Mouse (Mus musculus): ENCODE measurements around the gene Gm31371. TPM values are rescaled to one million over a fixed set of nuclear protein-coding genes. Genes with fewer than 3 reads are reported as not detected.
A peak's percentile ranks its signal among the peaks of the same experiment; 100 is the strongest.
"Not testable (repeated sequence)": the region's sequence is repeated elsewhere in the genome, so short reads cannot be mapped to it uniquely, and the experiment has no call there.

Gene Gm31371
- total RNA-seq (2022): under 1 TPM in 3 of 4 experiments, not detected in 1; 0.30 to 0.46 (median 0.44) TPM

- DNase-seq (ENCODE audit: low spot score in 2 of 2): not testable (repeated sequence)
Measured at GRCm38 (mm10) chr8:19903092-19903491, at the start of gene Gm31371. Gene Gm31371 (plus strand): TSS chr8:19903392.

GRCm38 (mm10) chr8:19906425-19907055 lies 3.3 kb downstream of the Gm31371 start:
- not testable (repeated sequence) for DNase-seq (ENCODE audit: low spot score in 2 of 2)

DNA sequence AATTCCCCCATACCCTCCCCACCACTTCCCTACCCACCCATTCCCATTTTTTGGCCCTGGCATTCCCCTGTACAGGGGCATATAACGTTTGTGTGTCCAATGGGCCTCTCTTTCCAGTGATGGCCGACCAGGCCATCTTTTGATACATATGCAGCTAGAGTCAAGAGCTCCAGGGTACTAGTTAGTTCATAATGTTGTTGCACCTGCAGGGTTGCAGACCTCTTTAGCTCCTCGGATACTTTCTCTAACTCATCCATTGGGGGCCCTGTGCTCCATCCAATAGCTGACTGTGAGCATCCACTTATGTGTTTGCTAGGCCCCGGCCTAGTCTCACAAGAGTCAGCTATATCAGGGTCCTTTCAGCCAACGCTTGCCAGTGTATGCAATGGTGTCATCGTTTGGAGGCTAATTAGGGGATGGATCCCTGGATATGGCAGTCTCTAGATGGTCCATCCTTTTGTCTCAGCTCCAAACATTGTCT lies 5.7 kb downstream of the Gm31371 start:
- not testable (repeated sequence) for DNase-seq (ENCODE audit: low spot score in 2 of 2)

DNA sequence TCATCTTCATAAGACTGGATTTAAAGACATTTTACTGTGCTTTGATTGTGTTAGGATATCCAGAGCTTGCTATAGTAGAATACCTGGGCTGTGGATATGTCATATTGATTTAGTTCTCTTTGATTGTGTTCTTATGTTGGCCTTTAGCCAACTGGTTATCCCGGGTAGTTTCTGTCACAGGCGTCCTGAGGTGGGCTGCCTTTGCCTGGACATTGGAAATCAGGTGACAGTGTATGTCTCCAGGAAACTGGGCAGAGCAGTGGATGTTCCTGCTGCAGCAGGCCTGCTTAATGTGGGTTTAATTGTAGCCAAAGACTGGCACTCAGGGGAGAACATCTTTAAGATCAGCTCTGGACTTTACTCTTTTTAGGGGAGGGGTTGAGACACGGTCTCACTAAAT lies 15.9 kb downstream of the Gm31371 start:
- DNase-seq (ENCODE audit: low spot score in 2 of 2): not testable (repeated sequence)

GRCm38 (mm10) chr8:19934274-19934673 lies 31.1 kb downstream of the Gm31371 start:
- DNase-seq (ENCODE audit: low spot score in 2 of 2): not testable (repeated sequence)

GRCm38 (mm10) chr8:19935541-19936030 lies 32.4 kb downstream of the Gm31371 start:
- not testable (repeated sequence) for DNase-seq (ENCODE audit: low spot score in 2 of 2)

GRCm38 (mm10) chr8:19960935-19961334 lies 57.7 kb downstream of the Gm31371 start:
- no peak for DNase-seq (ENCODE audit: low spot score in 2 of 2)

DNA sequence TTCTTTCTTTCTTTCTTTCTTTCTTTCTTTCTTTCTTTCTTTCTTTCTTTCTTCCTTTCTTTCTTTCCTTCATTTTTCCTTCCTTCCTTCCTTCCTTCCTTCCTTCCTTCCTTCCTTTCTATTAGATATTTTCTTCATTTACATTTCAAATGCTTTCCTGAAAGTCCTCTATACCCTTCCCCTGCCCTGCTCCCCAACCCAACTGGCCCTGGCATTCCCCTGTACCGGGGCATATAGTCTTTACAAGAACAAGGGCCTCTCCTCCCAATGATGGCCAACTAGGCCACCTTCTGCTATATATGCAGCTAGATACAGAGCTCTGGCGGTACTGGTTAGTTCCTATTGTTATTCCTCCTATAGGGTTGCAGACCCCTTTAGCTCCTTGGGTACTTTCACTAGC lies 60.6 kb downstream of the Gm31371 start:
- not testable (repeated sequence) for DNase-seq (ENCODE audit: low spot score in 2 of 2)

DNA sequence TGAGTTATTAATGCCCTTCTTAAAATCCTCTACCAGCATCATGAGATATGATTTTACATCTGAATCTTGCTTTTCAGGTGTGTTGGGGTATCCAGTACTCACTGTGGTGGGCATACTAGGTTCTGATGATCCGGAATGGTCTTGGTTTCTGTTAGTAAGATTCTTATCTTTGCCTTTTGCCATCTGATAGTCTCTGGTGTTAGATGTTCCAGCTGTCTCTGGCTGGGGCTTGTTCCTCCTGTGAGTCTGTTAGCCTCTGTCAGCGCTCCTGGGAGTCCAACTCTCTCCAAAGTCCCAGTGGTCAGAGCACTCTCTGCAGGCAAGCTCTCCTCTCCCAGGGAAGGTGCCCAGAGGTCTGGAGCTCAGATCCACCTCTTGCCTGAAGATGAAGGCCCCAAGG lies 65.0 kb downstream of the Gm31371 start:
- DNase-seq (ENCODE audit: low spot score in 2 of 2): peak; percentile 7 to 15

DNA sequence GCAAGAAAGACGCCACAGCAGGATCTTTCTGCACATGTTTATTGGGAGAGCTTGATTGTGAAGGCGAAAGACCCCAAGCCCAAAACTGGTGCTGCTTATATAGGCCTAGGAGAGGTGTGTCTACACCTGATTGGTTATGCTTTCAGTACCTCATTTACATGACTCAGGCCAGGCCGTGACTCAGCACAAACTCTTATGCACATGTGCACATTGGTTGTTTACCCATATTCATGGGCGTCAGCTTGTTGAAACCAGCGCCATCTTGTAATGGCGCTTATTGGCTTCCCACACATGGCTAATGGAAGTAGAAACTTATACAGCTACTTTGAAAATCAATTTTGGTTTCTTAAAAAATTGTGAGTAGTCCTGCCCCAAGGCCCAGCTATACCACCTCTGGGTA lies 72.0 kb downstream of the Gm31371 start:
- not testable (repeated sequence) for DNase-seq (ENCODE audit: low spot score in 2 of 2)

Other genes starting within 250 kb of the Gm31371 start
- 1 to 10 TPM in 1 of 4 experiments, under 1 TPM in 3; 0.73 to 2.0 (median 0.89) TPM for gene 4930467E23Rik, start 173.8 kb upstream of the Gm31371 start, total RNA-seq (2022)